Mouse (Mus musculus) activated CD4-positive, CD25-positive, alpha-beta regulatory T cell, adult 4 months (primary cell): Measurements from ENCODE around the gene Foxi1. TPM values are rescaled to one million over a fixed set of nuclear protein-coding genes. Genes with fewer than 3 reads are reported as not detected.
"Not testable (repeated sequence)": the region's sequence is repeated elsewhere in the genome, so short reads cannot be mapped to it uniquely, and the experiment has no call there.

Experiments used
- ATAC-seq: one replicate; pipeline ENCODE4 v1.8.0; 2017
- polyA plus RNA-seq, 2 experiments: library from polyadenylated mRNA; unstranded; fragments of 100-300 nt; shearing (Covaris generic); gene quantifications; one replicate each; pipeline ENCODE4 v1.2.1; 2017

Foxi1 gene
- polyA plus RNA-seq, result not detected

DNA sequence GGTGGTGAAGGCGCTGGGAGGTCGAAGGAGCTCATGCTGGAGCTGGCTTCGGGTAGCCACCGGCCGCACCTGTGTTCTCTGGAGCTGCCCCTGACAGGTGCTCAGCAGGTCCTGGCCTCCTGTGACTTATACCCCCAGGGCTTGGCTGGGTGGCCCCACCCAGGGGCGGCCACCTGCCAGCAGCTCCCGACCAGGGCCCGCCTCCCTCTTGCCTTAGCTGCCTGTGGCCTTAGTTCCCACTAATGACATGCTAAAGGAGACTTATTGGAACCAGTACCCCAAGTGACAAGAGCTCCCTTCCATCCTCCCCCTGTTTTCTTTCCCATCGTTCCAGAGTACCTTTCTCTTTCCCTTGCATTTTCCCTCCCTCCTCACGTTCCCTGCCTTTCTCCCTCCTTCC lies at the start of gene Foxi1:
Gene Foxi1, minus strand, starts transcription at position 101 of the 400 bp plus-strand sequence.
- ATAC-seq, result no peak

DNA sequence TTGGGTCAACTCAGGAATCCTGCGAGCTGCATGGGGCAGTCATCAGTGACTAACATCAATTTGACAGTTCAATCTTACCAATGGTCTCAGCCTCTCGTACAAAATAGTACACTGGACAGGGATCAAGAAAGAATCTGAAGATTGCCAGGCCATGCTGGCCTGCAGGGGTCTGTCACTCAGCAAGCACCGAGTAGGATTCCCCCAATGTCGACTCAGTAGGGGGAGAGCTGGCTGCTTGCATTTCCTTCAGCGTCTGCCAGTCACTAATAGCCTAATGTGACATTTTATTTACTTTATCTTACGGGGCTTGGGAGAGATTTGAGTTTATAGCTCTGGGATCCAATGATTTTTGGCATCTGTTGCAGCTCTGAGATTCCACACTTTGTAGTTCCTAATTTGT lies 35.1 kb upstream of the Foxi1 start:
- no peak for ATAC-seq

DNA sequence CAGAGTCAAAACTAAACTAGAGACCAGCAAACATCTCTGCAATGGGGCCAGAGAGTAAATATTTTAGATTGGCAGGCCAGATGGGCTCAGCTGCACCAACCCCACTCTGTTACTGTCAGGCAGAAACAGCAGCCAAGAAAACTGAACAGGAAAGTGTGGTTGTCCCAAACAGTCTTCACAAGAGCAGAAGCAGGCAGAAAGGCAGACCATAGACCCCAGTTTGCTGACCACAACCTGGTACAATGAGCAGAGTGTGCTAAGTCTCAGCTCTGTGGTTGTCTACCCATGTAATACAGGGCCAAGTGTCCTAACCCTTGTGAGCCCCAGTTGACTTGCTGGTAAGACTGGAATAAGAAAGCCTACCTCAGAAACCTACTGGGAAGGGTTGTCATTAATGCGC lies 32.4 kb upstream of the Foxi1 start:
- ATAC-seq, result no peak

DNA sequence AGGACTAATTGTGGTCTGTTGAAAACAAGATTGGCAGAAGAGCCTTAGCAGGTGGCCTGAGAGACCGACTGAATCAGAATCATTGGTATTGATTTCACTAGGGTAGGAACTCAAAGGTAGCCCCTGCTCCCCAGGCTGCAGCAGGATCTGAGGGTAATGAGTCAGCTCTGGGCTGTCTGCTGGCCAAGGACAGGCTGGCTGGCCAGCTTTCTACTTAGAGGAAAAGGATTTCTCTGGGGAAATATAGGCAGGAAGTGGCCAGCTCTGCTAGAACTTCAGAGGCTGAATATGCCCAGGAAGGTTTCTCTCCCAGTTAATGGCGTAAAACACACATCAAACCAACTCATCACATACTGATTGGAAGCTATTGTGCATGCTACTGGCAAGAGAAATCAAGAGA lies 31.8 kb upstream of the Foxi1 start:
- ATAC-seq, result no peak

DNA sequence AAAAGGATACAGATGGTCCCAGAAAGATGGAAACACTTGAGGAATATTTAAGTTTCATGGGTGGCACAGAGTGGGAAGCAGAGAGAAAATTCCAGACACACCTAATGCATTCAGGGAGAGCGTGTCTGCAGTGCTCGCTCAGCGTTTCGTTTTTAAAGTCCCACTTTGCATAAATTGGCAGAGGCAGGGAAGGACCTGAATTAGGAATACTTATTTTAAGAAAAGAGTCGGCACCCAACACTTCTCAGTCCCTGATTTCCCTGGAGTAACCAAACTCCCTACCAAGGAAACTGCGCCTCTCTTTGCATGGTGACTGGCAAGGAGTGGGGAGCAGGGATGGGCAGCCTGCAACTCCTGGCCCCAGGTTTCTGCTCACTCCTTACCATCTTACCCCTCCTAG lies 29.0 kb upstream of the Foxi1 start:
- no peak for ATAC-seq

DNA sequence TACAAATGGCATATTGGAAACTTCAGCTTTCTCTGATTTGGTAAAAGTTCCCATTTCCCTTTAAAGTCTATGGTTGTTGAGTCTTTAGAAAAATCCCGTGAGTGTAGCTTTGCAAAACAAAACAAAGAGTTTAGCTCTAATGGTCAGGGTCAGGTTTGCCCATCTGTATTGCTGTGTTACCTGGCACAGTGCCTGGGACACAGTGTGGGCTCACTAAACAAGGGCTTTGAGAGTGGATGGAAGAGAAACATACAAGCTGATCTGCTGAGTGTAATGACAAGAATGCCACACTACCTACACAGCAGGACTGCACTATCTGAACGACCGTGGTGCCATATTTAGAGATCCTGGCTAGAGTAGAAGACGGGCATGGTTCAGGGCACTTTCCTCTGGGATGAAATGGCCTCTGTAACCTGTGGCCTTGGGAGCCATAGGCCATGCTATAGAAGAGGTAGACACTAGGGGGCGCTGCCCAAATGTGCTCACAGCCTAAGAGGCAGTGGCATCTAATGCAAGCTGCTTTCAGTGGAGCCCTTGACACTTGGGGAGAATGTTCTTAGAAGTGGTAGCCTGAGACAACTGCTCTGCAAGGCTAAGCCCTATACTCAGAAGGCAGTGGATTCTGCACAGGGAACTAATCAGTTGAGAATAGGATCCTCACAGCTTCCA lies 28.3 kb upstream of the Foxi1 start:
- ATAC-seq, result no peak

DNA sequence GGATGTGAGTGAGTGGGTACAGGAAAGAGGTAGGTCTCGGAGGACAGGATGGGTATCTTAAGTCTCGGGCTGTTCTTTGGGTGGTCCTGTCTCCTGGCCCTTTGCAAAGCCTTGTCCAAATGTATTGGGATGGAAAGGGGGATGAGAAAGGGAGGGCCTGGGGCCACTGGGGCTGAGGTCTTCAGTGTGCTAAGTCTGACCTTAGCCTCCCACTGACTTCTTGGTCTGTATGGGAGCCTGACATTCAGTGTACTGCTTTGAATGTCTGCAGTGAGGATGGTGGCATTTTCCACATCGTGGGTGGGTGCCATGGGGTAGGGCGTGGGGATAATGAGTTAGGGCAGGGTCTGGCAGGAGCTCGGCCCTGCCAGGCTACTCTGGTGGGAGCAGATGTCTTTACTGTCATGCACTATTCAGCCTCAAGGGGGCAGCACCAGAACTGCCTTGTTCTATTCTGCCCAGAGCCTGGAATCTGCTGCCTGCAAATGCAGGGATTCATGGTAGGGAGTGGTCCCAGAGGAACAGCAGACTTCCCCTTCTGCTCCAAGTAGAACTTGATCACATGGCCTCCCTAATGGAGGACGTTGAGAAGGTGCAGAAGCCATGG lies 21.0 kb upstream of the Foxi1 start:
- ATAC-seq, result no peak

DNA sequence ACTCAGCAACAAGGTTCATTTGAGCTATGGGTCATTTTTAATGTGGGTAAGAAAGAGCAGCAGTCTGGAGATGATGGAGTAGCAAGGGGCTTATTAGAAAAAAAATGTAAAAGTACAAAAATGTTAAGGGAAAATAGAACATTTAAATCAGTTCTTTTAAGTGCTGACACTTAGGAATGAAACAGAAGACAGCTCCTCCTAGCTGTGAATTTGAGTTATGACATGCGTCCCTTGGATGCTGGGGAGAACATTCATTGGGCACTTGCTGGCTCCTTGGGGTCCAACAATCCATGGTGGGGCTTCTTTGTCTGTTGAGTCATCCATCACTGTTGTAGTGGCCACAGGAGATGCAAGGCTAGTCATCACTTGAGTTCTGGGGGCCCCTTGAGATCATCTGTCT lies 19.3 kb upstream of the Foxi1 start:
- ATAC-seq, result no peak

DNA sequence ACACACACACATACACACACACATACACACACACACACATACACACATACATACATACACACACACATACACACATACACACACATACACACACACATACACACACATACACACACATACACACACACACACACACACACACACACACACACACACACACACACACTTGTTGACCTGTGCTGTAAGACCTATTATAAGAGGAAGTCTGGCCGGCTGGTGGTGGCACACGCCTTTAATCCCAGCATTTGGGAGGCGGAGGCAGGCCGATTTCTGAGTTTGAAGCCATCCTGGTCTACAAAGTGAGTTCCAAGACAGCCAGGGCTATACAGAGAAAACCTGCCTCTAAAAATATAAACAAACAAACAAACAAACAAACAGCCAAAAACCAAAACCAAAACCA lies 12.7 kb upstream of the Foxi1 start:
- ATAC-seq, result not testable (repeated sequence)

DNA sequence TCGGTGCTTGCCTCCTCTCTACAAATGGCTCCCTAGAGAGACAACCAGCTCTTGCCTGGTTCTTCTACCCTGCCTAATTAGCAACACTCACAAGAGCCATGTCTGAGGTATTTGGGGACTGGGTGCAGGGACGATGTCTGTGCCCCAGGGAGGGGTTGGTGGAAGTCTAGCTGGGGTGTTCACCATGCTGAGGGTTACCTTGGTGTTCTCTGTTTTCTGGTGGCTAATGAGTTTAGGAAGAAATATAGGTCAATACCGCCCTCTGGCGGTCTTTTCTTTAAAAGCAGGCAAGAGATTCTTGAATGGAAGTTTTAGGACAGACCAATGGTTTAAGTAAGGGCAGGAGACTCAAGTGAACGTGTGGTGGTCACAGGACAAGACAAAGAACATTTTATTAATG lies 5.0 kb upstream of the Foxi1 start:
- no peak for ATAC-seq

DNA sequence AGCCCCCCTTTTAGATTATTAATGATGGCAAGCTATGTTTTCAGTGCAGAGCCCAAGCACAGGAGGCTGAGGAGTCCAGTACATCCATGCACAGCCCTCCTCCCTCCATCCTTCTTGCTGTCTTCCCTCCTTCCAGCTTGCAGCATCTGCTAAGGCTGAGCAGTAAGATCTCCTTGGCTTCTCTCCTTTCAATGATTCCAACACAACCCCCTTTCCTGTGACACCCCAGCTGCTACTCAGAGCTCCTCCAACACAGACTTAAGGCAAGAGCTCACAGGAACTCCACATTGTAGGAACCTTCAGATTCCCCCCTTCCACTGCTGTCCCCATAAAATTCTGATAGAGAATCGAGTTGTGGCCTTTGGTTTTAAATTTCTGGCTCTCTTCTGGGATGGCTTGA lies 5.1 kb downstream of the Foxi1 start:
- no peak for ATAC-seq

DNA sequence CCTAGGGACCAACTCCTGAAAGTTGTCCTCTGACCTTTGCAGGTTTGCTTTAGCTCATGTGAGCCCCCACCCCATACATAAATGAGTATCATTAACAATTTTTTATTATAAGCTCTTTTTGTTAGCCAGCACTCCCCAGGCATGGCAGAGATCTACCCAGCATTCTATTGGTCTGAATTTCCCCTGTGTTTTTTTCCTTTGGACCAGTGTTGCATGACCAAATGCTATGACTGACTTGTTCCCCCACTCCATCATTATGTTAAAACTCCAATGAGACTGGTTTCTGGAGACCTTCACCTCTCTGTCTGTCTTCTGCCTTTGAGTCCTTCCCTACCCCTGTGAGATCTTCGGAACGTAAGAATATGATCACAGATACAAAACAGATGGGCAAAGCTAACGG lies 12.7 kb downstream of the Foxi1 start:
- ATAC-seq, result no peak

DNA sequence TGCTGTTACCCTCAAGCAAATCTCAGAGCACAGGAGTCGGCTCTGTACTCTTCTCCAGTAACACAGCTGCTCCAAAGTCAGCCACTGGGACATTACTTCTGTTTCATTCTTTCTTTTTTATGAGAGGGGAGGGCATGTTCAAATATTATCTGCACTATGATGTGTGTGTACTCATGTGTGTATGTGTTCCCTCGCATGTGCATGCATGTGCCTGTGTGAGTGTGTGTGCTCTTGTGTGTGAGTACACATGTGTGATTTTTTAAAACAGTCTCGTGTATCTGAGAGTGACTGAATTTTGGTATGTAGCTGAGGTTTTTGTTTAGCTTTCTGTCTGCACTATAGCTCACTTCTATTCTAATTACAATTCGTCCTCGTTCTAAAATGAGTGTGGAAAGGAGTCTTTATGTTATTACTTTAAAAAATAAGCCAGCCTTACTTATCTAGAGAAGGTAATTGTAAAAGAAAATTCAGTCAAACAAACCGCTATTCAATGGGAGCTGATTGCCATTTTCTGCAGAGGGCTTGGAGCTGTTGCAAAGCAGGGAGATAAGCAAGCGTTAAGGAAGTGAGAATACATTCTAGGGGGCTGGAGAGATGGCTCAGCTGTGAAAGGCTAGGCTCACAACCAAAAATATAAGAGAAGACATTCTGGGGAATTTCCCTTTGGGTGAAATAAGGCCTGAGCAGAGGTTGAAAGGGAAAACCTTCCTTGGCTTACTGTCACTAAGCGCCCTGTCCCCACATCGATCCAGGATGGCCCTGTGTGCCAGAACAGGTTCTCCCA lies 13.5 kb downstream of the Foxi1 start:
- ATAC-seq, result no peak

DNA sequence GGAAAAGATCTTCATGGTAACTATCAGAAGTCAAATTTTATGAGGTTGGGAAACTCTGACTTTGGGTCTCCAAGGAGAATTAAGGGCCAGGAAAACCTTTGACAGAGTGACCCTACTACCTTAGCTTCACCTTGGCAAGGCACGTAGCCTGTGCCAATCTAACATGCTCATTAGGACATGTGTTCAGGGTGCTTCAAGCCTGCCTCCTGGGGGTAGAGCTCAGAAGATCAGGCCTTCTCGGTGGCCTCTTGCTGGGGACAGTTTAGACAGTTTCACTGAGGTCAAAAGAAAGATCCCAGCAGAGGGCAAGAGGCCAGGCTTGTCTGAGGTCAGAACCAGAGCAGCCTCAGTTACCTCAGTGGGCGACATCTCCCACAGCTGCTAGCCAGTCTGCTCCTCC lies 14.2 kb downstream of the Foxi1 start:
- ATAC-seq, result no peak

DNA sequence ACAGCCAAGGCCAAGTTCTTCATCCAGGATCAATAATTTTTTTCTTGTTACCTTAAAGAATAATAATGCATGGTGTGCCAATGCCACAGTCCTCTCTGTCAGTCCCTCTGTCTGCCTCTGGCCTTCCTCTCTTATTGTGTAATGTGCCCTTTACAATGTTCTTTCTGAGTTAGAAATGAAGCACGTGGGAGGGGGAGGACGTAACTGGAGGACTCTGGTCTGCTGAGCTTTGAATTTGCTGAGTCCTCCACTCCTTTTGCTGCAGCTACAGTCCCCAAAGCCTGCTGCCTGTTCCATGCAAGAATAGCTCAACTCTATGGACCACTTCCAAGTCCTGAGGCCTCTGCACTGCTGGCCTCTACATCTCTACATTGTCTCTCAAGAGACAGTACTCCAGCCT lies 23.6 kb downstream of the Foxi1 start:
- ATAC-seq, result no peak

DNA sequence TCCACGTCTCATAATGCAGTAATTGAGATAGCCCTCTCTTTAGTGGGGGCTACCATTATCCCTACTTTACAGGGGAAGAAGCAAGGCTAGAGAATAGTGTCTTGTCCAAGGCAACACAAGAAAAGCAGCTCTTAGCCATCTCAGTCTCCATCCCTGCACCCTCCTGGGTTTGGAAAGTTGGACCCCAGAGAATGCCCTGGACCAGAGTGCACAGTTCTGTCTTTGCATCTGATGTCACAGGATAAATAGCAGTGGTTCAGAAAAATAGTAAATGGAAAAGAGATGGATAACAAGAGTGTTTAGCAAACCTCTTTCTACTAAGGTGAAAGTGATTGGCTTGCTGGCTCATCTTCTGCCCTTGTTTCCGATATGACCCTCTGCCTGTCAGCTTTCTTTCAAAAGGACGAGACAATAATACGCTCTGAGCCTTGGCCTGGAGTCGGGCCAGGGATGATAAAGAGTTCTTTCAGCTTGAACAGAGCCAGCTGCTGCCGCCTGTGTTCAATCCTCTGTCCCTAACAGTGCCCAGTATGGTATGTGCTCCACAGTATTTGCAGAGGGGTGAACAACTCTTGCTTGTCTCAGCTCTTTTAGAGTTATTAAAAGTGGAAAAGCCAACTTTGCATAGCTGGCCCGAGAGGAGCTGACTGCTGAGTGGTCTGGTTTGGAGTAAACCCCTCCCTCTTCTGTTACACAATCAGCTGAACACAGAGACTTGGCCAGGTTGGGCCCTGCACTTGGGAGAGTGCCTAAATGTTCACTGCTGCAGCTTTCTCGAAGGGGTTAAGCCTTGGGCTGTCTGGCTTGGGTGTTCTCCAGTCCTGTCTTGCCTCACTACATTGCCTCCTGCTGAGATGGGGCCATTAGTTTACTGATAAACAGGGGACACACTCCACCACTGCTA lies 26.4 kb downstream of the Foxi1 start:
- ATAC-seq, result no peak

DNA sequence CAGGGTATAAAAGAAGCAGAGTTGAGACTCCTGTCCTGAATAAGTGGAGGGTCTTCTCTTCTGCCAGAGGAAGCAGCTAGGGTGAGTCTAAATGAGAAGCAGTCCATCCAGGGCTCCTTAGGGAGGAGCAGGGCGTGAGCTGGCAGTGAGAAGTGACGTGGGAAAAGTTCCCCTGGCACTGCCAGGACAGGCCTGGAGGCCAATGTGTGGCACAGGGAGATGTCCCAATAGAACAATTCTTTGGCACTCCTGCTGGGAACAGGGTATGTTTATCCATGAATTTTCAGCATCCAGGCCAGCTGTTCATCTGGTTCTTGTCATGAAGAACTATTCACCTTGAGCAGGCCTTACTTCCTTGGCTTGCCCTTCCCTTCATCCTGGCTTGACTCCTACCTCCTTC lies 29.1 kb downstream of the Foxi1 start:
- ATAC-seq, result no peak

DNA sequence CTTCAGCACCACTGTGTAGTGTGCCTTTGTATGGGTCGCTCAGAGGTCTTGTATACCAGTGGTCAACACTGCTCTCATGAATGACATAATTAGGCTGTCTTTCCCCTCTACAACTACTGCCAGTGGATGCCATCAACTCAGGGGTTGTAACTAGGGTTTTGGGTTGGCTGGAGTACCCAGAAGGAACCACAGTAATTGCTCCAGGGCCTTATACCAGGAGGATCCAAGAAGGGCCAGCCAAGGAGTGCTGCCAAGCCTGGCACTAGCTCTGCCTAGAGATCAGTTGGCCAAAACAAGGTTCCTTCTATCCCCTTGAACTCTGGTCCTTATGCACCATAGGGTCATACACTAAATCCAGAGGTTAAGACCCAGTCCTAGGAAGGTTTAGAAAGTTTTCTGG lies 31.5 kb downstream of the Foxi1 start:
- no peak for ATAC-seq

DNA sequence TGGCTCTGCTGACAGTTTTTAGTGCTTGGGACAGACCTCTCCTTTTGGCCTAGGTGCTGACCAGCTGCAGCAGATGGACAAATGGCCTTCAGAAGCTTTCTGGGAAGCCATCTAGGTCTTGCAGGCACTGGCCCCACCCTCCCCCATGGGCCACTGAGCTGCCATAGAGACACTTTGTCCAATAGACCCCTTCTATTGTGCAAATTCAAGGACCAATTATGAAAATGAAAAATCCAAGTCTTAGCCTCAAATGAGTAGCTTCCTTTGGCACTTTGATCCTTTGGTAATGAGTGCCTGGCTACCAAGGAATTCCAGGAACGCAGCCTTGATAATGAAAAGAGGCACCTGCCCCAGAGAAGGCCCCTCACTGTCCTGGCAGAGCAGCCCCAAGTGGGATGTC lies 36.7 kb downstream of the Foxi1 start:
- no peak for ATAC-seq

DNA sequence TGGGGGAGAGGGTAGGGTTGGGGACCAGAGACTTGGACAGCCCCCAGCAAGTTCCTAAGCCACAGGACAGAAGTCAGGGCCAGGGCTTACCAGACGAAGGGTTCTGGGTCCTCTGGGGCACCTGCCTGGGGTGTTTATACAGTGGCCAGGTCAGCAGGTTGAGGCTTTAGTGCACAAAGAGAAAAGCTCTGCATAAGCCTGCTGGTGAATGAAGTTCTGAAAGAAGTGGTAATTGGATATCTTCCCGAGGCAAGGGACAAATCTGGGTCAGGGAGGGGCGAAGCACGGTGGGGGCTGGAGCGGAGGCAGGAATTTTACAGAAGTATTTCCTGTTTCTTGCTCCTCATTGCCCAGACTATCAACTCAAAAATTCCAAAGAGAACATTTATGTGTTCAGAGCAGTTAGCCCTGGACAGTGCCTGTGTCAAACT lies 38.4 kb downstream of the Foxi1 start:
- ATAC-seq, result no peak

DNA sequence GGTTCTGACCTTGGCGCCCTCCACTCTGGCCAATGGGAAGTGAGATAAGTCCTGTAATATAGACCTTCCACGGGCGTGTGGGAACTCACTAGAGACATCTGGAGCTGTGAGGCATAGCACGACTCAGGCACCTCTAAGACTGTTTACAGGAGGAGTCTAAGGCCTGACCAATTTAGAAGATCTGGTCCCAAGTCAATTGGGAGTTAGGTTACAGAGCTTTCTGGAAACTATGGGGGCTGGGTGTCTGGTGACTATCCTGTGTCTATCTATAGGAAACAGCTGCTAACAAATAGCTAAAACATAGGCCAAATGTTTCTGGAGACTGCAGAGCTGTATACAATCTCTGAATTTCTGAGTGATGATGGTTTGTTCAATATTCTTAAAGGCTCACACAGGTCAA lies 41.5 kb downstream of the Foxi1 start:
- no peak for ATAC-seq

DNA sequence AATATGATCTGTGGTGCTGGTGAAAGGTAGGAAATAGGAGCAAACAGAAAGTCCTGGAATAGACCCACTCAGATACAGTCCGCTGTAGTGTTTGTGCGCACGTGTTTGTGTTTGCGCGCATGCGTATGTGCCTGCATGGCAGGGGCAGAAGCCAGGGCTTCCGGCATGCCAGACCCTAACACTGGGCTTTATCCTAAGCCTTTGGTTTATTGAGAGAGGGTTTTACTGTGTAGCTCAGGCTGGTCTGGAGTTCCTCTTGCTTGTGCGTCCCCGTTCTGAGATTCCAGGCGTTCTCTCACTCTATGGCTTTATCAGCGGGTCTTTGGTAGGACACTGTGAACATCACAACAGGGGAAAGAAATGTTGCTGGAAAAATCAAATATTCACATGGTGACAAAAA lies 42.6 kb downstream of the Foxi1 start:
- ATAC-seq, result no peak

DNA sequence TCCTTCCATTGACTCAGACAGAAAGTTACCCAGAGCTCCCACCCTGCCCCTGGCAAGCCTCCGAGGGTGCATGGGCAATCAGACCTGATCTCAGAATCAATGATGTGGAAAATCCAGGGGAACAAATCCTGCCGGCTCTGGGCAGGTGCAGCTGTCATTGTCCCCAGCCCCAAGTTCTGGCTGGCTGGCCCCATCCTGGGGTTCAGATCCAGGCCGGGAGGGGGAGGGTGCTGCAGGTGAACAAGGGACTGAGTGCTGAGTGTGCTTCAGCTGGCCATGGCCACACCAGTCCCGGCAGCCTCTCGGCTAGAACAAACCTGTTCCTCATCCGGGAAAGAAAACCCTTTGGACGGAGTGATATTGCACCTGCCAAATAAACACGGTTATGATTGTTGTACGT lies 49.0 kb downstream of the Foxi1 start:
- no peak for ATAC-seq
